Mouse (Mus musculus) subcutaneous adipose tissue, adult 2 months (tissue): Measurements from ENCODE around the gene Acvr2b. TPM values are rescaled to one million over a fixed set of nuclear protein-coding genes. Genes with fewer than 3 reads are reported as not detected.

Source experiments
- polyA plus RNA-seq: library from polyadenylated mRNA; depleted of rRNA; stranded (reverse); fragments of >200 nt; gene quantifications from 2 replicates; pipeline ENCODE4 v1.2.3, GENCODE M21; 2012; ENCODE audit warnings: low replicate concordance; rRNA removed

The Acvr2b gene
- 4.0 and 6.7 TPM in 2 replicates for polyA plus RNA-seq

GRCm38 (mm10) chr9:119401801-119402214 lies at the start of gene Acvr2b:
TSS of gene Acvr2b (plus strand) at chr9:119402118.

GRCm38 (mm10) chr9:119357331-119358057 lies 44.4 kb upstream of the Acvr2b start, which contains the start of gene Xylb:
TSS of gene Xylb (plus strand) at chr9:119357381.

GRCm38 (mm10) chr9:119365284-119365683 lies 36.6 kb upstream of the Acvr2b start, which contains the start of gene Slc22a14:
TSS of gene Slc22a14 (minus strand) at chr9:119365553.

DNA sequence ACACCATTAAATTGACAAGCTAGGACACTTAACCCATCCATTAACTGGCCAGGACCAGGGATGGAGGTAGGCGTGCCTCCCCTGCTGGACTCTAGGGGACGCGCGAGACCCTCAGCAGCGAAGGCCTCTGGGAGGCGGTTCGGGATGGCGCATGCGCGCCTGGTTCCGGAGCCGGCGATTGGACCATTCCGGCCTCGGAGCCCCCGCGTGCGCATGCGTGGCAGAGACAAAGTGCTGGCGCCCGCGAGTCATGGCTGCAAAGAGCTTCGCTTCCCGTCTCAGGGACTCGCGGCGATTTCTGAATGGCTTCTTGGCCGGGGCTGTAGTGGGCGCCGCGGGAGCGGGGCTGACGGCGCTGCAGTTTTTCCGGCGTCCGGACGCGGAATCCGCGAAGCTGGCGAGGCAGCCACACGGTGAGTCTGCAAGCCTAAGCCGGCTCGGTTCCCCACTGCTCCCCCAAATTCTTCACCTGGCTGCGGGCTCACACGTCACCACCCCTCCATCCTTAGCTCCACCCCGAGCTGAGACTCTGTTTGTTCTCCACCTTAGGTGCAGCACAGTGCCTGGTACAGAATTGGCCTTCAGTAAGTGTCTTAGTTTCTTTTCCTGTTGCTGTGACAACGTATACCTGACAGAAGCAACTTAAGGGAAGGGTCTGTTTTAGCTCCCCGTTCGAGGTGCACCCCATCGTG lies 43.0 kb downstream of the Acvr2b start, which contains the start of gene Exog:
TSS of gene Exog (plus strand) at position 206 of the 692 bp plus-strand sequence.

Other genes starting within 250 kb of the Acvr2b start
- gene Acaa1b, start 245.0 kb upstream of the Acvr2b start, polyA plus RNA-seq = 45.7 and 125 TPM in 2 replicates
- 0.04 and 0.07 TPM in 2 replicates for gene Gm47289, start 243.0 kb upstream of the Acvr2b start, polyA plus RNA-seq
- gene Slc22a13, start 193.0 kb upstream of the Acvr2b start, polyA plus RNA-seq = 0.14 TPM in 1 of 2 replicates, not detected in the other
- 24.4 and 25.7 TPM in 2 replicates for gene Oxsr1, start 79.7 kb upstream of the Acvr2b start, polyA plus RNA-seq
- gene Acaa1a, start 62.4 kb upstream of the Acvr2b start, polyA plus RNA-seq = 242 and 279 TPM in 2 replicates
- 25.4 and 38.4 TPM in 2 replicates for gene Myd88, start 60.7 kb upstream of the Acvr2b start, polyA plus RNA-seq
- 1.8 and 4.5 TPM in 2 replicates for gene Xylb, start 44.7 kb upstream of the Acvr2b start, polyA plus RNA-seq
- 0.57 and 1.4 TPM in 2 replicates for gene Slc22a14, start 36.6 kb upstream of the Acvr2b start, polyA plus RNA-seq
- gene Exog, start 42.8 kb downstream of the Acvr2b start, polyA plus RNA-seq = 4.2 and 6.3 TPM in 2 replicates
- gene Scn5a, start 176.9 kb downstream of the Acvr2b start, polyA plus RNA-seq = 1.2 and 1.6 TPM in 2 replicates